Mouse (Mus musculus): Measurements from ENCODE around the gene Crlf1. TPM values are rescaled to one million over a fixed set of nuclear protein-coding genes. Genes with fewer than 3 reads are reported as not detected.

Crlf1 gene
- 1.4 TPM in 1 of 4 replicates, not detected in the others for total RNA-seq (2023; ENCODE audit: inconsistent age)

DNA sequence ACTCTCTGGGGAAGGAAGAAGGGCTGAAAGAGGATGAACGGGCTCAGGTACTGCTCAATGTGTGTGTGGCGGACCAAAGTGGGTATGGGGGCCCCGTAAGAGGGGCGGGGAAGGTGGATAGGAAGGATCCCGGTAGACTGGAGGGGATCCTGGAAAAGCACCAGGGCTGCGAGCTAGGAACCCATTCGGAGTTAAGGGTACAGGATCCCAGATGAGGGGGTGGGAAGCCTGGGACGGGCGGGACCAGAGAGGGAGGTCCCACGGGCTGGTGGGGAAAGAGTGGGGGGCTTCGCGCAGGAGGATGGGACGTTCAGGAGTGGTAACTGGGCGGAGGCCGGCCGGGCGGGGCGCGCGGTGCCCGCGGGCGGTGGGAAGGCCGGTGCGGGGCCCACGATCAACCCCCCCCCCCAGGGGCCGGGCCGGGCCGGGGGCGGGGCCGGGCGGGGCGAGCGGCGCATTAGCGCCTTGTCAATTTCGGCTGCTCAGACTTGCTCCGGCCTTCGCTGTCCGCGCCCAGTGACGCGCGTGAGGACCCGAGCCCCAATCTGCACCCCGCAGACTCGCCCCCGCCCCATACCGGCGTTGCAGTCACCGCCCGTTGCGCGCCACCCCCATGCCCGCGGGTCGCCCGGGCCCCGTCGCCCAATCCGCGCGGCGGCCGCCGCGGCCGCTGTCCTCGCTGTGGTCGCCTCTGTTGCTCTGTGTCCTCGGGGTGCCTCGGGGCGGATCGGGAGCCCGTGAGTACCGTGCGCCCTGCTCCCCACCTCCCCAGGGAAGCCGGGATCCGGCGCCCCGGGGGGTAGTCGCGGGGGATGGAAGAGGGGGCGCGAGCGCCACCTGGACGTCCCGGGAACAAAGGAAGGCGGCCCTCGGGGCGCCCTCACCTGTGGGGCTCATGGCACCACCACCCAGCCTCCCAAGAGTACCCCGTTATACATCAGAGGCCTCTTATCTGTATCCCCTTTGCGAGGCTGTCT, at the start of gene Crlf1:
TSS of gene Crlf1 (plus strand) at position 495 of the 977 bp plus-strand sequence.

DNA sequence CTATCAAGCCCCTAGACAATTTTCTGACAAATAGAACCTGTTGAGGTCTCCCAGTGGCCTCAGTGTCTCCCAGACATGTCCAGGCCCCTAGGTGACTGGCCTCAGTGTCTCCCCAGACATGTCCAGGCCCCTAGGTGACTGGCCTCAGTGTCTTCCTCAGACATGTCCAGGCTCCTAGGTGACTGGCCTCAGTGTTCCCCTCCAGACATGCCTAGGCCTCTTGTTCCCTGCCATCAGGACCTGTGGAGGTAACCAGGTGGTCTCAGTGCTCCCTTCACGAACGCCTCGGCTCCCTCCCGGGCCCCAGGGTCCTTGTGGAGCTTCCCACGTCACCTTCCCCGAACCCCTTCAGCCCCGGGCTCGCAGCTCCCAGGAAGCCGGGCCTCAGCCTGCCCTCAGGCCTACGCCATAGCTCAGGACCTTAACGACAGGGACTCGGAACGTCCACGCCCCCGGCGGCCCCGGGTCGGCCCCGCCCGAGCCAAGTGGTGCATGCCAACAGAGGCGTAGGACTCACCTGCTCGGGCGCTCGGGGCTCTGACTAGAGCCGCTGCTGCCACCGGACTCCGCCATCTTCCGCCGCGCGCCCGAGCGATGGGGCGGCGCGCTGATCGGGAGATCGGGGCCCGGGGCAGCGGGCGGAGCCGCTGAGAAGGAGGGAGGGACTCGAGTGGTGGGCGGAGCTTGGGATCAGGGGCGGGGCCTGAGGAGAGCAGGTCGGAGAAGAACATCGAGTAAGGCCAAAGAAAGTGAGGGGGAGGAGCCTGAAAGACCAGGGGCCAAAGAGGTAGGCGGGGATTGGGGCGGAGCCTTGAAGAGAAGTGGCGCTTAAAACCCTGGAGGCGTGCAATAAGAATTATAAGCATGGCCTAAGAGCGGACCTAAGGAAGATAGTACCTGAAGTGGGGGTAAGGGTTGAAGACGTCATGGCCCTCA, 16.4 kb upstream of the Crlf1 start, which contains the start of gene Klhl26:
TSS of gene Klhl26 (minus strand) at position 636 of the 936 bp plus-strand sequence.

DNA sequence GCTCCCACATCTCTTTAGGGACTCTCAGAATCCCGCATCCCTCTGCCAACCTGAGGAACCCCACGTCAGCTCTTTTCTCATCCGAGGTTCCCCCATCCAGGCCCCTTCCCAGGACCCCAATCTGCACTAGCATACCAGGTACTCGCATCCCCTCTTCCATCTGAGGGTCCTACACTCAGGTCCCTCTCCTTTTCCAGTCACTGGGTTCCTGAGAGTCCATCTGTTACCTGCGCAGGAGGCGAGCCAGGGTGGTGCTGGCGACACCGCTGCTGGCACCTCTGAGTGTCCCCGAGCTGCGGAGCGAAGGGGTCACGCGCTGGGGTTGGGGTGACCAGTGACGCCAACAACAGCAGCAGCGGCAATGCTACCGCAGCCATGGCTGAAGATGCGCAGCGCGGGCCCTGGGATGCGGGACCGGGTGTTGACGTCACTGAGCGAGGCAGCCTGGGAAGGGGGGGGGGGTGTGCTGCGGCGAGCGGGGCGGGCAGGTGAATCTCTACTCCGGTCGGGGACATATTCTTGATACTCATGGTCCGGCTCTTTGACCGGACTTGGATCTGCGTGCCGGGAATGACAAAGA, 5.9 kb upstream of the Crlf1 start, which contains the start of gene Tmem59l:
TSS of gene Tmem59l (minus strand) at position 418 of the 580 bp plus-strand sequence.

DNA sequence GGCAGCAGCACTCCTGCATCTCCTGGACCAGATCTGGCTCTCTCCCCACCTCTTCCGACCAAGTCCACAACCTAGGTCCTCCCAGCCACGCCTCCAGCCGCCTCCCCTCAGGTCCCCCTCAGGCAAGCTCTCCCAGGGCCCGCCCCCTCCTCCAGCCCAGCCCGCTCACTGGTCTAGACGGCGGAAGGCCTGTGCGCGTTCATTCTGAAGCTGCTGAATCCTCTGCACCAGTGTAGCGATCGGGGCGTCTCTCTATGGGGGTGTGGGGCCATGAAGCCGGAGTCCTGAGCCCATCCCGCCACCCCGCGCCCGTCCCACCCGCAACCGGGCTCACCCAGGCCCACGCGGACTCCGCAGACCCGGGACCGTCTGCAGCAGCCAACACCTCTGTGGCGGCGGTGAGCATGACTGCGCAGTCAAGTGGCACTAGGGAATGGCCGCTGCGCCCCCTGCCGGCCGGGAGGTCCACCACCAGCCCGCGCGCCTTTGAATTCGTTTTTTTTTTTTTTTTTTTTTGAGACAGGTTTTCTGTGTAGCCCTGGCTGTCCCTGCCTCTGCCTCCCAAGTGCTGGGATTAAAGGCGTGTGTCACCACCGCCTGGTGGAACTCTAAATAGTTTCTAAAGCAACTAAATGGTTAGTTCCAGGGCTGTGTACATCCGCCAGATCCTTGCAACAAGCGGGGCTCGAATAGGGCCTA, 13.5 kb downstream of the Crlf1 start, which contains the start of gene Rex1bd:
TSS of gene Rex1bd (minus strand) at position 425 of the 699 bp plus-strand sequence.

DNA sequence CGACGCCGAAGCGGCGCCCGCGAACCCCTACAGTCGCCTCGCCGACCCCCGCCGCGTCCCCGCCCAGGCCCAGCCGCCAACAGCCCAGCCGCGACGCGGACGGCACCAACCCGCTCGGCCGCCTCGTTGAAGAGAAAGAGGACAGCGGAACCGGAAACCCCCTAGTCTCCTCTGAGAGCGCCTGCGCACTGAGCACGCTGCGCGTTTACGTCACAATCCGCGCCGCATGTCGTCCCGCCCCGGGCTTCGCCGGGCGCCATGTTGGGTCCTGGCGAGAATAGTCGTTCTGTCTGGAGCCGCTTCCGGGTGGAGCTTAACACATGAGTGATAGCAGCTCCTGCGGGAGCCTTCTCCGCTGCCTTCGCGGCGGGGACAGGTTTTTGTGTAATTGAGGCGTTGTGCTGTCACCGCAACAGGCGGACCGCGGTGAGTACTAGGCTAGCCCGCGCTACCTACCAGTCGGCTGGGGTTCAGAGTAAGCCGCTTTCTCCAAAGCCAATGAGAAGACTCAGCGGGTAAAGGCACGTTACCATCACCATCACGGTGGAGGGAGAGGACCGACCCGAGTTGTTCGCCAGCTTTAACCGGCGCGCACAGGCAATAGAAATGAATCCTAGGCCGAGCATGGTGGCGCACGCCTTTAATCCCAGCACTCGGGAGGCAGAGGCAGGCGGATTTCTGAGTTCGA, 17.4 kb downstream of the Crlf1 start, which contains the start of gene Uba52:
TSS of gene Uba52 (minus strand) at position 574 of the 688 bp plus-strand sequence.

GRCm38 (mm10) chr8:70527512-70528181, 34.7 kb downstream of the Crlf1 start, which contains the start of the genes Fkbp8 and Kxd1:
Gene Fkbp8 (plus strand): TSS chr8:70527724.
Gene Kxd1 (minus strand): TSS chr8:70527956.

GRCm38 (mm10) chr8:70539077-70539813, 46.3 kb downstream of the Crlf1 start, which contains the start of gene Ell:
Gene Ell (plus strand): TSS chr8:70539457.

Other genes starting within 250 kb of the Crlf1 start
- gene Homer3, start 210.3 kb upstream of the Crlf1 start, total RNA-seq (2023; ENCODE audit: inconsistent age) = 7.0 to 10.2 TPM (median 8.9 TPM) in 4 replicates
- gene Ddx49, start 190.7 kb upstream of the Crlf1 start, total RNA-seq (2023; ENCODE audit: inconsistent age) = 60.2 to 96.0 TPM (median 74.4 TPM) in 4 replicates
- gene Cope, start 190.6 kb upstream of the Crlf1 start, total RNA-seq (2023; ENCODE audit: inconsistent age) = 101 to 125 TPM (median 107 TPM) in 4 replicates
- gene Cers1, start 177.4 kb upstream of the Crlf1 start, total RNA-seq (2023; ENCODE audit: inconsistent age) = not detected in 4 replicates
- not detected in 4 replicates for gene Gdf1, start 163.3 kb upstream of the Crlf1 start, total RNA-seq (2023; ENCODE audit: inconsistent age)
- 70.0 to 77.0 TPM (median 72.2 TPM) in 4 replicates for gene Upf1, start 139.9 kb upstream of the Crlf1 start, total RNA-seq (2023; ENCODE audit: inconsistent age)
- 0.27 TPM in 1 of 4 replicates, not detected in the others for gene Comp, start 119.6 kb upstream of the Crlf1 start, total RNA-seq (2023; ENCODE audit: inconsistent age)
- 22.3 to 28.4 TPM (median 23.9 TPM) in 4 replicates for gene Crtc1, start 53.6 kb upstream of the Crlf1 start, total RNA-seq (2023; ENCODE audit: inconsistent age)
- gene Klhl26, start 16.2 kb upstream of the Crlf1 start, total RNA-seq (2023; ENCODE audit: inconsistent age) = 7.3 to 8.5 TPM (median 7.7 TPM) in 4 replicates
- gene Tmem59l, start 5.8 kb upstream of the Crlf1 start, total RNA-seq (2023; ENCODE audit: inconsistent age) = not detected in 4 replicates
- 28.9 to 47.2 TPM (median 37.2 TPM) in 4 replicates for gene Rex1bd, start 13.6 kb downstream of the Crlf1 start, total RNA-seq (2023; ENCODE audit: inconsistent age)
- gene Uba52, start 17.6 kb downstream of the Crlf1 start, total RNA-seq (2023; ENCODE audit: inconsistent age) = 2,371 to 2,974 TPM (median 2,811 TPM) in 4 replicates
- gene Fkbp8, start 34.6 kb downstream of the Crlf1 start, total RNA-seq (2023; ENCODE audit: inconsistent age) = 246 to 268 TPM (median 258 TPM) in 4 replicates
- 54.8 to 67.2 TPM (median 60.8 TPM) in 4 replicates for gene Kxd1, start 34.8 kb downstream of the Crlf1 start, total RNA-seq (2023; ENCODE audit: inconsistent age)
- 27.0 to 37.0 TPM (median 32.5 TPM) in 4 replicates for gene Ell, start 46.3 kb downstream of the Crlf1 start, total RNA-seq (2023; ENCODE audit: inconsistent age)
- gene Isyna1, start 101.2 kb downstream of the Crlf1 start, total RNA-seq (2023; ENCODE audit: inconsistent age) = 95.3 to 112 TPM (median 100 TPM) in 4 replicates
- 61.1 to 68.9 TPM (median 66.7 TPM) in 4 replicates for gene Ssbp4, start 115.7 kb downstream of the Crlf1 start, total RNA-seq (2023; ENCODE audit: inconsistent age)
- 4.0 to 6.8 TPM (median 5.4 TPM) in 4 replicates for gene Lrrc25, start 123.0 kb downstream of the Crlf1 start, total RNA-seq (2023; ENCODE audit: inconsistent age)
- not detected in 4 replicates for gene Gdf15, start 139.3 kb downstream of the Crlf1 start, total RNA-seq (2023; ENCODE audit: inconsistent age)
- 7.3 to 13.8 TPM (median 11.9 TPM) in 4 replicates for gene Pgpep1, start 167.2 kb downstream of the Crlf1 start, total RNA-seq (2023; ENCODE audit: inconsistent age)
- 110 to 142 TPM (median 130 TPM) in 4 replicates for gene Lsm4, start 180.1 kb downstream of the Crlf1 start, total RNA-seq (2023; ENCODE audit: inconsistent age)
- gene Jund, start 205.8 kb downstream of the Crlf1 start, total RNA-seq (2023; ENCODE audit: inconsistent age) = 2,155 to 2,567 TPM (median 2,406 TPM) in 4 replicates
- gene Iqcn, start 210.3 kb downstream of the Crlf1 start, total RNA-seq (2023; ENCODE audit: inconsistent age) = 40.3 to 68.5 TPM (median 46.5 TPM) in 4 replicates
- 0.87 to 2.4 TPM in 2 of 4 replicates, not detected in the others for gene Gm3336, start 225.4 kb downstream of the Crlf1 start, total RNA-seq (2023; ENCODE audit: inconsistent age)
- gene Pde4c, start 230.6 kb downstream of the Crlf1 start, total RNA-seq (2023; ENCODE audit: inconsistent age) = 2.7 to 6.0 TPM (median 3.9 TPM) in 4 replicates